In genomic region chr7:139470481-139470880, GRCm38 (mm10) we compare ENCODE assay signal across 17 mouse cellular contexts.
"Had no signal": no experiment of that assay in that cellular context is flagged by ENCODE, and none has a peak within 500 bp of the region (broad histone marks: within the 10 kb centered on the region; RNA-seq: fewer than 3 reads in every experiment).

No protein-coding gene starts in this region.

- ATAC-seq: midbrain, embryonic 16.5 days had no signal

- H3K4me2 ChIP-seq: liver, embryonic 13.5 days; midbrain, embryonic 12.5 days; neural tube, embryonic 13.5 days; stomach, embryonic 15.5 days had no signal

- H3K4me3 ChIP-seq: left cerebral cortex, adult 2 months; liver, embryonic 13.5 days; midbrain, embryonic 12.5 days; myocyte; neural tube, embryonic 13.5 days; stomach, embryonic 15.5 days had no signal

- H3K27me3 ChIP-seq: liver, embryonic 13.5 days; midbrain, embryonic 12.5 days; neural tube, embryonic 13.5 days; stomach, embryonic 15.5 days had no signal

- H3K36me3 ChIP-seq: liver, embryonic 13.5 days; midbrain, embryonic 12.5 days; neural tube, embryonic 13.5 days had no signal

- H3K27ac ChIP-seq: left cerebral cortex, adult 2 months; liver, embryonic 13.5 days; midbrain, embryonic 12.5 days; neural tube, embryonic 13.5 days; stomach, embryonic 15.5 days had no signal

- DNase-seq: kidney, postnatal 14 days; kidney, postnatal 4 days; layer of hippocampus, adult 9-11 months; liver, embryonic 13.5 days; lung, adult 2 months; lung, postnatal 14 days; lung, postnatal 4 days; retina, postnatal 1 day; right cerebral cortex, postnatal 25 days; spleen, adult 18-20 months; thymus, postnatal 25 days had no signal

- H3K9ac ChIP-seq: liver, embryonic 13.5 days; midbrain, embryonic 12.5 days; neural tube, embryonic 13.5 days; stomach, embryonic 15.5 days had no signal

- H3K9me3 ChIP-seq: liver, embryonic 13.5 days; midbrain, embryonic 12.5 days; neural tube, embryonic 13.5 days; stomach, embryonic 15.5 days had no signal
